Mouse (Mus musculus) lung, embryonic 14.5 days (tissue): ENCODE data around the gene Naa40. TPM values are rescaled to one million over a fixed set of nuclear protein-coding genes. Genes with fewer than 3 reads are reported as not detected.

Experiments used
- ATAC-seq: fragments of 200-750 bp; cut with Nextera tagmentation; 2 replicates; pipeline ENCODE4 v1.8.0; 2017; ENCODE audit warnings: mild to moderate bottlenecking, moderate TSS enrichment, moderate library complexity; ENCODE audit not compliant: insufficient read depth
- DNase-seq: peaks from one replicate; pipeline ENCODE4 v3.0.0-alpha.2; 2015
- H3K27ac ChIP-seq: fragments of 300-500 bp; sonication (generic); 2 replicates; pipeline ENCODE4 v1.5.1; 2014; ENCODE audit warnings: low read depth, mild to moderate bottlenecking, moderate library complexity
- H3K27me3 ChIP-seq: fragments of 300-500 bp; sonication (generic); 2 replicates; pipeline ENCODE4 v1.6.1; 2014; ENCODE audit warnings: low read length, control low read depth; ENCODE audit not compliant: insufficient read depth
- H3K36me3 ChIP-seq: fragments of 300-500 bp; sonication (generic); 2 replicates; pipeline ENCODE4 v1.6.1; 2014; ENCODE audit warnings: control low read depth; ENCODE audit not compliant: insufficient read depth
- H3K4me1 ChIP-seq: fragments of 300-500 bp; sonication (generic); 2 replicates; pipeline ENCODE4 v1.6.1; 2014; ENCODE audit warnings: antibody characterized with exemption, control low read depth; ENCODE audit not compliant: insufficient read depth
- H3K4me2 ChIP-seq: fragments of 300-500 bp; sonication (generic); 2 replicates; pipeline ENCODE4 v1.6.1; 2014; ENCODE audit warnings: mild to moderate bottlenecking
- H3K4me3 ChIP-seq: fragments of 300-500 bp; sonication (generic); 2 replicates; pipeline ENCODE4 v1.5.1; 2014; ENCODE audit warnings: low read depth, low read length
- H3K9ac ChIP-seq: fragments of 300-500 bp; sonication (generic); 2 replicates; pipeline ENCODE4 v1.6.1; 2014
- H3K9me3 ChIP-seq: fragments of 300-500 bp; sonication (generic); 2 replicates; pipeline ENCODE4 v1.6.1; 2016; ENCODE audit warnings: low read depth, low read length, control low read depth
- CTCF ChIP-seq: IDR thresholded peaks from 2 replicates; pipeline ENCODE4 v1.5.1; 2016; ENCODE audit warnings: antibody characterized with exemption, low read depth
- WGBS: fragments of 180-500 bp; shearing (Covaris S2); extraction: QIAGEN DNeasy Blood & Tissue Kit; methylation state at CpG from one replicate; pipeline ENCODE4 v1.1.7; 2014; 5-methylcytosine and 5-hydroxymethylcytosine counted together
- polyA plus RNA-seq: library from polyadenylated mRNA; unstranded; fragments of >200 nt; fragmentation: Nextera tagmentation; extraction: Ambion mirVana; gene quantifications from 2 replicates; pipeline ENCODE4 v1.2.1, GENCODE M21; 2014

Naa40 gene
- polyA plus RNA-seq, 1 experiment from 2014 or later = 65.8 TPM

DNA sequence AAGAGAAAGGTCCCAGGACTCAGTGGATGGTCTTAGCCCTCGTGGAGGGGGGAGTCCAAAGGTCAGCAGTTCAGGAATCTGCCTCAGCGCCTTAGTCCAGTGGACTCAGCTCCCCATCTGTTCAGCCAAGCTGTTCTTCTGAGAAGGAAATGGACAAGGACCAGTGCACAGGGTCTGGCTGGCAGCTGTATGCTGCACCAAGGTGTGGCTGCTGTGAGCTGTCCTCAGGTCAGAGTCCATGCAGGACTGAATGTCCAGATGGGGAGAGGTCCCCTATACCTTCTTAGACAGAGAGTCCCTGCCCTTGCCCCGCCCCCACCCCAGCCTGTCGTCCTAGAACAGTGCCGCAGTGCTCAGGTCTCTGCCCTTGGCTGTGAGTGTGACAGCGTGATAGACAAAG, 49.3 kb downstream of the Naa40 start:
- no peak for TF ChIP-seq CTCF
- Histone ChIP-seq H3K36me3 (no peaks in the 10 kb centered on the region), H3K4me3 (no peak overlapping the region), H3K27me3 (no peaks in the 10 kb centered on the region; the same call in 1 of the 2 replicates), H3K9me3 (no peaks in the 10 kb centered on the region), H3K27ac (no peak overlapping the region), H3K9ac (no peak overlapping the region), H3K4me2 (no peak overlapping the region), H3K4me1 (no peaks in the 10 kb centered on the region)
- 38% methylated on average over 6 of the region's 6 CpGs for WGBS
- DNase-seq (no peak), ATAC-seq (no peak)

GRCm38 (mm10) chr19:7190986-7191385, 50.0 kb downstream of the Naa40 start:
- H3K9ac ChIP-seq = no peak overlapping the region
- no peak for TF ChIP-seq CTCF
- peaks cover 6% of the 10 kb centered on the region for H3K27me3 ChIP-seq
- no peaks in the 10 kb centered on the region for H3K4me1 ChIP-seq
- H3K9me3 ChIP-seq = no peaks in the 10 kb centered on the region
- WGBS = 16% methylated on average over 5 of the region's 5 CpGs
- DNase-seq = no peak
- H3K4me2 ChIP-seq = no peak overlapping the region
- ATAC-seq = no peak
- no peak overlapping the region for H3K27ac ChIP-seq
- no peaks in the 10 kb centered on the region for H3K36me3 ChIP-seq
- no peak overlapping the region for H3K4me3 ChIP-seq

DNA sequence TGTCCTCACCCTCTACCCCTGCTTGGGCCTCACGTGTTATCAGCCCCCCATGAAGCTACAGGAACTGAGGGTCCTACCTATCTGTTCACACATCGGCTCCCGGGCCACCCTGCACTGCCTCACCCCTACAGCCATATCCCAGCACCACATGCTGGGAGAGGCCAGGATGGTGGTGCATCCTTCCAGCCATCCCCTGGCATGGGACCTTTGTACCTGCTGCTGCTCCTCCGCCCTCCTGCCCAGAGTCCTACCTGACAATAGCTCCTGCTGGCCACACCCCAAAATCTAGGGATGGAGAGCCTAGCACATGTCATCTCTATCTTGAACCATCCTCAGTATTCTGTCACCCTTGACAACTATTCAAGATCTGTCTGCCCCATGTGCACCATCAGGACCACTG, 52.0 kb downstream of the Naa40 start:
- H3K27me3 ChIP-seq = peaks cover 20% of the 10 kb centered on the region
- WGBS = 50% methylated on average over 4 of the region's 4 CpGs
- H3K36me3 ChIP-seq = no peaks in the 10 kb centered on the region
- no peak overlapping the region for H3K4me3 ChIP-seq
- no peak overlapping the region for H3K9ac ChIP-seq
- no peaks in the 10 kb centered on the region for H3K4me1 ChIP-seq
- TF ChIP-seq CTCF = no peak
- H3K4me2 ChIP-seq = no peak overlapping the region
- H3K27ac ChIP-seq = no peak overlapping the region
- DNase-seq (no peak), ATAC-seq (no peak)
- no peaks in the 10 kb centered on the region for H3K9me3 ChIP-seq

GRCm38 (mm10) chr19:7187157-7187556, 53.8 kb downstream of the Naa40 start:
- H3K4me1 ChIP-seq = peaks cover under 1% of the 10 kb centered on the region; the same call in 1 of the 2 replicates
- H3K4me3 ChIP-seq = no peak overlapping the region
- DNase-seq (no peak), ATAC-seq (no peak)
- no peaks in the 10 kb centered on the region for H3K9me3 ChIP-seq
- H3K9ac ChIP-seq = no peak overlapping the region; the same call in 1 of the 2 replicates
- TF ChIP-seq CTCF = no peak
- no peak overlapping the region for H3K27ac ChIP-seq
- peaks cover 29% of the 10 kb centered on the region for H3K27me3 ChIP-seq
- no peak overlapping the region for H3K4me2 ChIP-seq
- WGBS = 60% methylated on average over 5 of the region's 5 CpGs
- H3K36me3 ChIP-seq = no peaks in the 10 kb centered on the region

GRCm38 (mm10) chr19:7185715-7186291, 55.2 kb downstream of the Naa40 start:
- Histone ChIP-seq H3K9ac (no peak overlapping the region), H3K27me3 (peaks cover 33% of the 10 kb centered on the region), H3K36me3 (no peaks in the 10 kb centered on the region), H3K27ac (no peak overlapping the region), H3K9me3 (no peaks in the 10 kb centered on the region), H3K4me3 (no peak overlapping the region), H3K4me2 (0 out of 2 replicates have a peak overlapping the region, but pooled peaks have one; percentile 18), H3K4me1 (peaks cover 7% of the 10 kb centered on the region; the same call in 1 of the 2 replicates)
- DNase-seq (no peak), ATAC-seq (no peak)
- no peak for TF ChIP-seq CTCF
- 6% methylated on average over 18 of the region's 18 CpGs for WGBS

GRCm38 (mm10) chr19:7185059-7185458, 55.9 kb downstream of the Naa40 start:
- H3K4me2 ChIP-seq = no peak overlapping the region
- 32% methylated on average over 4 of the region's 4 CpGs for WGBS
- H3K36me3 ChIP-seq = no peaks in the 10 kb centered on the region
- H3K4me1 ChIP-seq = peaks cover 7% of the 10 kb centered on the region; the same call in 1 of the 2 replicates
- ATAC-seq (no peak), DNase-seq (no peak)
- no peaks in the 10 kb centered on the region for H3K9me3 ChIP-seq
- TF ChIP-seq CTCF = no peak
- no peak overlapping the region for H3K4me3 ChIP-seq
- H3K27me3 ChIP-seq = peaks cover 33% of the 10 kb centered on the region
- H3K27ac ChIP-seq = no peak overlapping the region
- no peak overlapping the region for H3K9ac ChIP-seq

- H3K4me3 ChIP-seq = no peak overlapping the region
- H3K36me3 ChIP-seq = no peaks in the 10 kb centered on the region
- H3K27ac ChIP-seq = no peak overlapping the region
- no peak overlapping the region for H3K9ac ChIP-seq
- WGBS = 58% methylated on average over 11 of the region's 11 CpGs
- TF ChIP-seq CTCF = no peak
- H3K9me3 ChIP-seq = no peaks in the 10 kb centered on the region
- no peak for DNase-seq
- peaks cover 7% of the 10 kb centered on the region; the same call in 1 of the 2 replicates for H3K4me1 ChIP-seq
- no peak overlapping the region for H3K4me2 ChIP-seq
- no peak for ATAC-seq
- peaks cover 37% of the 10 kb centered on the region for H3K27me3 ChIP-seq
Measured at GRCm38 (mm10) chr19:7183419-7183818, 57.6 kb downstream of the Naa40 start.
